Mouse (Mus musculus): Measurements from ENCODE around the gene Samd4. TPM values are rescaled to one million over a fixed set of nuclear protein-coding genes. Genes with fewer than 3 reads are reported as not detected.

The Samd4 gene
- polyA plus RNA-seq, 1 experiment, result 2.5 TPM

DNA sequence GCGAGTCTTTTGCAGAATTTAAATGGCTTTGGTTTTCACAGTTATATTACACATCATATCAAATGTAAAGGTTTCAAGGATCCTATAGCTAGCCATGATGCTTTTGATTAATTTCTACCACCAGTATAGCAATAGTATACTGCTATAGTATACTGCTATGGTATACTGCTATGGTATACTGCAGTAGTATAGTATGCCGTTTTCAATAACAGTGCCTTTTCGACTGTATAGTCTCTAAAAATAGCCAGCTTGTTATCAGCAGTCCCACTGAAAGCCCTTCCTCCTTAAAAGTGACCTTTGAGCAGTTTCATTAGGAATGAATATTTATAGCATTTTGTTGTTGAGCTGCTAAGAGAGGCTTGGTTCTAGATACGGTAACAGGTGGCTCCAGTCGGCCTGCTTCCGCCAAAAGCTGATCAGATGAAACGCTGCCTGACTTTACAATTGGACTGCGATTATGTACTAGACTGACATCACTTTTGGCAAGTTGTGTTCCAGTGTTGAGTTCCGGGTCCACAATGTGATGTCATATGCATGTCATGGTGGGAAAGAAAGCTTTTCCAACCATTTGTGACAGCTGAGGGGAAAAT, 19.9 kb downstream of the Samd4 start:
- DNase-seq (ENCODE audit: low read depth, low spot score), result no peak
- WGBS, result 82% methylated on average over 9 of the region's 9 CpGs

DNA sequence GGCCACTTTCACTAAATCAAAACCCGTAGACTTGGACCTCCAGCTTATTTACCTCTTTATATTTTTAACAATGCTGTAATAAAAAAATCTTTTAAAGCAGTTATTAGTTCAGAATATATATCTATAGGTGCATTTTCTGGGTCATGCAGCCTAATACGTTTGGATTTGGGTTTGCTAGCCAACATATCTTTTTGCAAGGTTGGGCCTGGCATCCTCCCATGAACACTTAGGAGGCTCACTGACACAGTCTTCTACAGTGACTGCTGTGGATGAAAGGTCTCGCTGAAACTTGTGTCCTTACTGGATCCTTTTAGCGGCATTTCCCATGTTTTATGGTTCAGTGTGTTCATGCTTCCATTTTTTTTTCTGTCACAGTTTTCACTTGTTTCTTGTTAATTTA, 21.6 kb downstream of the Samd4 start:
- WGBS, result 80% methylated on average over 4 of the region's 4 CpGs

DNA sequence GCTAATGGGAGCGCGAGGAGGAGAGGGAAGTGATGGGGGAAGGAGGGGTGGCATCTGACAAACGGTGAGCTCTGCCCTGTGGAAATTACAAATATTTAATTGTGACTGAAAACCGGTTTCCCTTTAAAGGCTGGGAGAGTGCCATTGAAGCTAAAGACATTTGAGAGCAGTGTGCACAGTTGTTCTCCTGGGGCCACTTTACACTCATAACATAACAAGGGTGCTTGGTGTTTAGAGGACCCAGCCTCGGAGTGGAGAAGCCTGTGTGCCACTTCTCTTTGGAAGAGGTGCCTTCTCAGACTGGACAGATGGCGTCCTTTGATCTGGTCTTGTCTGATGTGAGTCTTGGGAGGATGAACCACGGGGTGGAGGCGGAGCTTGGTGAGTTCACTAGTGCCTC, 26.2 kb downstream of the Samd4 start:
- WGBS, result 68% methylated on average over 8 of the region's 8 CpGs
- no peak for DNase-seq (ENCODE audit: low read depth, low spot score)

More for the DNA sequence above, 21.6 kb downstream of the Samd4 start:
- DNase-seq (ENCODE audit: low read depth, low spot score), result no peak

DNA sequence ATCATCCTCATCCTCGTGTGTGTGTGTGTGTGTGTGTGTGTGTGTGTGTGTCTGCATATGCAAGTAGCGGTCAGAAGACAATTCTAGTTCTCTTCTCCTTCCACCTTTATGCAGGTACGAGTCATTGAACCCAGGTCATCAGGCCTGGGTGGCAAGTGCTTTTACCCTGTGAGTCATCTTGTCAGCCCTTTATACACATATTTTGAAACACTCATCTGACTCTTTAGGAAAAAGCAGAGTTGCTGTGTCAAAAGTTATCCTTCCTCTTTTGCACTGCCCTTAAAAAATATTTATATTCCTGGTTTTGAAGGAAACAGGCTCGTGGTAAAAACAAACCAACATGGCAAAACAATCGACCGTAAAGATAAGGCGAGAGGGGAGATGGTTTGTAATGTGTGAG, 29.8 kb downstream of the Samd4 start:
- 61% methylated on average over 7 of the region's 7 CpGs for WGBS
- DNase-seq (ENCODE audit: low read depth, low spot score), result no peak

DNA sequence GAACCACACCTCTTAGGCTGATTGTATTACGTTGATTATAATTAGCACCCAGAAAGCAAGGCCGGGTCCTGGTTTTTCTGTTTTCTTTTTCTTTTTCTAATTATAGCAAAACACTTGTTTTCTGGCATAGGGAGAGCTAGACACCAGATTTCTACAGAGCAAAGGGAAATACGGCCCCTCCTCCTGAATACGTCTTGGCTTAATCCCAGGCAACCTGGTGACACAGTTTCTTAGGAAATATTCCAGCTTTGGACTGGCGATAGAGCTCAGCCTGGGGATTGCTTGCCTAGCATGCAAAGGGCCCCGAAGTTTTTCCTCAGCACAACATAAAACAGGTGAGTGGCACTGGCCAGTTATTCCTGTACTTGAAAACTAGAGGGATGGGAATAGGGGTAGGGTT, 31.7 kb downstream of the Samd4 start:
- 59% methylated on average over 6 of the region's 6 CpGs for WGBS
- no peak for DNase-seq (ENCODE audit: low read depth, low spot score)

DNA sequence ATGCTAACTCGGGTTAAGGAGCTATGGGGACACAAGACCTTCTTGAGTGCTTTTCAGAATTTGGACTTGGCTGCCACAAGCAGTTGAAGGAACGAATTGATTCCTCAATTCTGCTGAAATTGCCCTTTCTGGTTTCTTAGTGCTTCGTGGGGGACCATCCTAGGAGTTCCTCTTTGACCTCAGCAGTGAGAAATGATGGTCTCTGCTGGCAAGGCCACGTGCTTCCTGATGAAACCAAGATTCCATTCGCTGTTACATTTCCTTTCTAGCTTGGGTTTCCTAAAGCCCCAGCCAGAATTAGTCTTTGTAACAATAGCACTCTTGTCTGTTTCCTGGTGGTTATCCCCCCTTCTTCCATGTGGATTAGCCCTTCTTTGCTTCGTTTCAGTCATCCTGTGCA, 32.9 kb downstream of the Samd4 start:
- WGBS, result 64% methylated on average over 6 of the region's 6 CpGs
- DNase-seq (ENCODE audit: low read depth, low spot score), result no peak

DNA sequence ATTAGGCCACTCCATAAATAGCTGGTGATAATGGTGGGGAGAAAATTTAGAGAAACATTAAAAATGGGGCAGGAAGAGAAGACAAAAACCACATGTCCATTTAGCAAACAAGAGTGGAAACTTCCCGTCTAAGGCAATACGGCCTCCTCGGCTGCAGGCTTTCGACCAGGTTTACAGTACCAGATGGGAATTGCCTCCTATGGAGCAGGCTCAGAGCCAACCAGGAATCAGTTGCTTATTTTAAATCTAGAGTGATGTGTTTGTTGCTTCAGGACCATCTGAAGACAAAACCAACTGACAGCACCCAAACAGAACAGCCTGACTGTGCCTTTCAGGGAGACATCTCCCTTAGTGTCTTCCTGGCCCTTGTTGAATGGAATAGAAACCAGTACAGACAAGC, 33.9 kb downstream of the Samd4 start:
- no peak for DNase-seq (ENCODE audit: low read depth, low spot score)
- WGBS, result 68% methylated on average over 4 of the region's 4 CpGs

DNA sequence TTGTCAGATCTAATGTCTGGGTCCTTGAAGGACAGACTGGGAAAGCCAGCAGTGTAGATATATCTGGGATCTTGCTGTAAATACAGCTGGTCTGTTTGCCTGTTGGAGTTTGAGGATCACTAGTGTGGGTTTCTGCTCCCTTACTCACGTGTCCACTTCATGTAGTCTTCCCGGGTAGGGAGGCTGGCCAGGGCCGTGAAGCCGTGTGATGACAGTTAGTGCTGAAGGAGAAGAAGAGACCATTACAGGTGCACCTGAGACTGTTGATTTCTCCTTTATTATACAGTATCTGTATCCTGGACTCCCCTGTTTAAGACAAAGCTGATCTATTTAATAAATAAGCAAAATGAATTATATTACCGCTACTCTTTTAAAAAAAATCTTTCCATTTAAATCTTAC, 34.5 kb downstream of the Samd4 start:
- DNase-seq (ENCODE audit: low read depth, low spot score), result no peak
- 90% methylated on average over 5 of the region's 5 CpGs for WGBS

DNA sequence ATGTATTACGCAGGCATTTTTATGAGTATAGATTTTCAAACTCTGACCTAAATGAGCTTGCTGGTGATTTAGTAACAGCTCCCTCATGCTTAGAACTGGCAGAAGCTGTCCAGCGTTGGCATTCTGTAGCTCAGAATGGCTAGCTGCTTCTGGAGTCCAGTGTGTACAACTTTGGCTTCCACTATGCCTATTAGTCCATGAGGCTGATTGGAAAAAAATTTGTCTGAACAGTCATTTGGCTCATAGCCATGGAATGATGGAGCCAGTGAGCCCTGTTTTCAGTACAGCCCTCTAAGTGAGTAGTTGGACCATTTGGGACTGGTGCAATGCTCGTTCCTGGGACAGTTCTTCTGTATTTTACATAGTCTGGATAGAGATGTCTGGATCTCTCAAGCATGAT, 34.9 kb downstream of the Samd4 start:
- DNase-seq (ENCODE audit: low read depth, low spot score), result no peak
- 81% methylated on average over 3 of the region's 3 CpGs for WGBS

DNA sequence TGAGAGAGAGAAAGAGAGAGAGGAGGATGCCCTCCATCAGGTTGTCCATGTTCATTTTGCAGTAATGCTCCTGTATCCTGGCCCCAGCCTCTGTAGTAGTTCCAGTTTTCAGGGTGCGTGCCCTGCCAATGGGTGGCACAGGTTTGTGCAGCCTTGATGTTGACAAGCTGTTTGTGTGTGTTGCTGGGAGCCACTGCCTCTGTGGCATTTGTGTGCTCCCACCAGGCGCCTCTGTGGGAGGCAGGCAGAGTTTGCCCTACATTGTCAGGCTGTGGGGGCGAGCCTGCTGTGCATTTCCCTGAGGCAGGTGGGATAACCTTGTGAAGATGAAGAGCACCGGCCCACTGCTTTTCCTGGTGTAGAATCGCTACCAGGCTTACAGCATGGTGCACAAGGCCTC, 37.8 kb downstream of the Samd4 start:
- 94% methylated on average over 5 of the region's 5 CpGs for WGBS
- no peak for DNase-seq (ENCODE audit: low read depth, low spot score)

DNA sequence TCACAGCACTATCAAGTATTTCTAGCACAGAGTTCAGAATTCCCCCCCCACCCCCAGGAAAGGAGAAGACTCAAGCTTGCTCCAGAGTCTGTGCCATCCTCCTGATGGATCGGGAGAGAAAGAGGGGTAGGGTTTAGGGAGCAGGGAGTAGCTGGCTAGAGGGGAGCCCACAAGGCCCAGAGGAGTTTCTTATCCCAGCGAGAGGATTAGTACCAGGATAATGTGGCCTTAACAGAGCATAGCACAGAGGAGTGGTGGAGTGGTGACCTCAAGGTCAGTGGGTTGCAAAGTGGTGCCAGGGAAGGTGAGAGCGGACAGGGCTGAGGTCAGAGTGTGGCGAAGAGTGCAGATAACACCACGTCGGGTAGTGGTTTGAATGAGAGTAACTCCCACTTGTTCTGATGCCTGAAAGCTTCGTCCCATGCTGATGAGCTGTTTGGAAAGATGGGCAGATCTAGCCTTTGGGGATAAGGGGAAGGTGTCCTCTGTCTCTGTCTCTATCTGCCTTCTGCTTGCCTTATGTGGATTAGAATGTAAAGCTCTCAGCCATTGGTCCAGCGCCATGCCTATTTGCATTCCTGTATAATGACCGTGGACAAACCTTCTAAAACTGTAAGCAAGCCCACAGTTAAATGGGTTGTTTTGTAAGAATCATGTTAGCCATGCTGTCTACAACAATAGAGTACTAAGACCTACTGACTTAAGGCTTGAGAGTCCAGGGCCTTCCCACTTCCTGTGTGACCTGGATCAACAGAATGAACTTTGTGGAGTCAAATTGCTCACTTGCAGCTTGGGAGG, 38.7 kb downstream of the Samd4 start:
- 87% methylated on average over 9 of the region's 9 CpGs for WGBS

DNA sequence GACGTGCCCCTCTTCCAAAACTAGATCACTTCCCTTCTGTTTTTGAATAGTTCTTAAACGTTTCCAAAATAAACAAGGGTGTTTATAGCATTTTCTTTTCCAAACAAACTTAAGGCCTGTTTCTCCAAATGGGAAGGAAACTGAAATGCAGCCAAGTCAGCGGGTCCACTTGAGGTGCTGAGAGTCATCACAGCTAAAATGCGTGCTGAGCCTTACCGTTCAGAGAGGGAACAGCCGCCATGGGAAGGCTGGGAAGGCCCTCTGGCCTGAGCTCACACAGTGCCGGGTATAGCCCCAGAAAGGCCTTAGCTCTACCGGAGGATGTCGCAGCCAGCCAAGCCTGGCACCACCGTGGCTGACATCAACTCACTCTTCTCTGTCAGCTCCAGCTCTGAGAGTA, 41.3 kb downstream of the Samd4 start:
- DNase-seq (ENCODE audit: low read depth, low spot score), result no peak
- WGBS, result 54% methylated on average over 10 of the region's 10 CpGs

More for the DNA sequence above, 38.7 kb downstream of the Samd4 start:
- no peak for DNase-seq (ENCODE audit: low read depth, low spot score)

DNA sequence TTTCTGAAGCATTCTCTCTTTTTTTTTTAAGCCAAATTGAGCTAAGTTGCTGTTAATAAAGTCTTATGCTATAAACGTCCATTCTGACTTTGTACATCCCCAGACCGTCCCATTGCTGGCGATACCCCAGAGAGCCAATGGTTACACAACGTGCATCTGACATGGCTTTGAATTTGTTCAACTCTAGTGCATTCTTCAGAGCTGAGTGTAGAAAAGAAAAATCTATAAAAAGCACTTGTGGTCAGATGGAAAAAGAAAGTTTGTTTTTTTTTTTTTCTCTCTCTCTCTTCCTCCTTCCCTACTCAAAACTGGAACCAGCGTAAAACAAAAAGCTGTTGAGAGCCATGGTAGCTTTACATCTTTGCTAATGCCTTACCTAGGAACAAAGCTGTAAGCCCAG, 41.8 kb downstream of the Samd4 start:
- 64% methylated on average over 5 of the region's 5 CpGs for WGBS
- DNase-seq (ENCODE audit: low read depth, low spot score), result no peak

DNA sequence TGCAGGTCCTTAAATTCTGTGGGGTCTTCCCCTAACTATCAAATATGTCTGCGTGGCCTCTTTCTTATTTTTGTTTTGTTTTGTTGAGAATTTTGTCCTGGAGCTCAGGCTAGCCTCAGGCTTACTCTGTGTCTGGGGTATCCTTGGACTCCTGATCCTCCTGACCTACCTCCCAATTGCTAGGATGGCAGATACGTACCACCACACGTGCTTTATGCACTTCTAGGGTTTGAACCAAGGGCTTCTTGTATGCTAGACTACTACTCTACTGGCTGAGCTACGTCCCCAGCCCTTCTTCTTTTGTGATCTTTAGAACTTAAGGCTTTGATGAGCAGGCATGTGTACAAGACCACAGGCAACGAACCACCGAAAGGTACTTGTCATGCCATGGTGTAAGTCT, 45.9 kb downstream of the Samd4 start:
- 90% methylated on average over 6 of the region's 6 CpGs for WGBS

DNA sequence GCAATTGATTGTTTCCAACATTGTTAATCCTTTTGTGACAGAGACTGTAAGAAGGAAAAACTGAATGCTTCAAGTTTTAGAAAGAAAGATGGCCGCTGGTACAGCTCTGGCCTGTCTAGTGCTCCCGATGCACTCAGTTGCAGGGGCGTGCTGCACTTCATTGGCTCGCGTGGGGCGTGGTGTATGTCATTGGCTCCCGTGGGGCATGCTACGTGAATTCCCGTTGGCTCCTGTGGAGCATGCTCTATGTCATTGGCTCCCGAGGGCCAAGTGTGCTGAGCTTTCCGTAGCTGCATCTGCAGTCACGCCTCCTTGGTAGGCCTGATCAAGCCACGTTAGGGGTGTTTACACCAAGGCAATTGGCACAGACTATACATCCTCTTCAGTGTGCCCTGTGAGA, 49.5 kb downstream of the Samd4 start:
- 77% methylated on average over 13 of the region's 13 CpGs for WGBS
- DNase-seq (ENCODE audit: low read depth, low spot score), result no peak

More for the DNA sequence above, 45.9 kb downstream of the Samd4 start:
- DNase-seq (ENCODE audit: low read depth, low spot score), result no peak

DNA sequence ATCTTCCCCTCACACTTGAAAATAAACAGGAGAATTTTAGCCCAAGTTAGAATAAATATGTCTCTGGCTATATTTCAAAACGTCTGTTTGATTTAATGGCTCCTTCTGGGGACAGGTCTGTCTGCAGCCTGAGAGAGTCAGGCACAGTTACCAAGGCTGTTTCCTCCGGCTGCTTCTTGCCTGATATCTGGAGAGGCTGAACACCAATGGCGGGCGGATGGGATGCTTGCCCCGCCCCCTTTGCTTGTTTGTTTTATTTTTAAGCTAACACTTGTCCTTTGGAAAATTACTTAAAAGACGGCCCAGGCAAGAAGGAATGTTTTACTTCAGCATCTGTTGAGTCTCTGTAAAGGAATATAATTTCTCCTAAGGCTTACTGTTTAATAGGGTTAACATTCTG, 50.1 kb downstream of the Samd4 start:
- 26% methylated on average over 6 of the region's 6 CpGs for WGBS
- no peak for DNase-seq (ENCODE audit: low read depth, low spot score)

DNA sequence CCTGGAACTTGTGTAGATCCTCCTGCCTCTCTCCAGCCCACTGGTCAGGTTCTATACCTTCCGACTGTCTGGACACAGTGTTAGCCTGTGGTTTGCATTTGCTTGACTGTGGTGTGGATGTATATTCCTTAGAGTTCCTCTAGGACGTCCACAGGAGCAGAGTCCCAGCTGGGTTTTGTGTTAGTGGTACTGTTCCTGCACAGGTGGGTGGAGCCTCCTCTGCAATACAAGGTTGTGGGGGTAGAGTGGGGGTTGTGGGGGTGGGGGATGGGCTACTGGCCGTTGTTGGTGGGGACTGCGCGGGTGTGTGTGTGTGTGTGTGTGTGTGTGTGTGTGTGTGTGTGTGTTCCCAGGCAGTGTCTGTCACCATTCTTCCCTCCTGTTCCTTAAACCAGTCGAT, 58.4 kb downstream of the Samd4 start:
- 39% methylated on average over 6 of the region's 6 CpGs for WGBS
- DNase-seq (ENCODE audit: low read depth, low spot score), result no peak

DNA sequence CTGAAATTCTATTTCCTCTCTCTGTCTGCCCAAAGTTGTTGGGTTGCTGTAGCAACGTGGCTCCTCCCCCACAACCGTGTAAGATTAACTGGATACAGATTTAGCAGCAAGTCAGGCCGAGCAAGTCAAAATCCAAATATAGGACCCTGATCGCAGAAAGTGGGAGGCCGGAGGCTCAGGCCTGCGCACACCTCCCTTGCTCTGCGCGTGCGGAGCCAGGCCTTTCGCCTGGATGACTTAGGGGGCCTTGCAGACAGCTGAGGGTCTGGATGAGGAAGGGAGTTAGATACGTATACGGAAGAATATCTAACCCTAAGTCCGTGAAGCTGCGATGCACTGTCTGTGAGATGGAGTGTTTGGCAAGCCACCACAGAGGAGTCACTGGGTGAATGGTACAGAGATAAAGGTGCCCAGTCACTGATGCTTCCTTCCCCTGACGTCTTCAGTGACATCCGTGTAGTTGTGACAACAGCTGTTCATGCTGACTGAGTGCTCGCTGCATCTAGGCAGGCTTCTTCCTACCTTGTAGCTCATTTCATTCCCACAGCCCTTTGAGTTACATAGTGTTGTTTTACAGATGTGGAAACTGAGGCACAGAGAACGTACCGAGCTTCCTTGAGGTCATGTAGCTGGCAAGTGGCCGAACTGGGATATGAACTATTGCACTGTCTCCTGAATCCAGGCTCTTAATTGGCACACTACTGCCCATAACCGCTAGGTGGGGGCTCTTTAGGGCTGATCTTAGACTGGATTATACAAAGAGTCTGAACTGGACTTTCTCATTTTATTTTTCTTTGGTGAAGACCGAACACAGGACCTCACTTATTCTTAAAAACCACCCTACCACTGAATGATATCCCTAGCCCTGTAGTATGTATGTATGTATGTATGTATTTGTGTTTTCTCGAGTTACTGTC, 59.5 kb downstream of the Samd4 start:
- 55% methylated on average over 23 of the region's 23 CpGs for WGBS
- DNase-seq (ENCODE audit: low read depth, low spot score), result no peak

DNA sequence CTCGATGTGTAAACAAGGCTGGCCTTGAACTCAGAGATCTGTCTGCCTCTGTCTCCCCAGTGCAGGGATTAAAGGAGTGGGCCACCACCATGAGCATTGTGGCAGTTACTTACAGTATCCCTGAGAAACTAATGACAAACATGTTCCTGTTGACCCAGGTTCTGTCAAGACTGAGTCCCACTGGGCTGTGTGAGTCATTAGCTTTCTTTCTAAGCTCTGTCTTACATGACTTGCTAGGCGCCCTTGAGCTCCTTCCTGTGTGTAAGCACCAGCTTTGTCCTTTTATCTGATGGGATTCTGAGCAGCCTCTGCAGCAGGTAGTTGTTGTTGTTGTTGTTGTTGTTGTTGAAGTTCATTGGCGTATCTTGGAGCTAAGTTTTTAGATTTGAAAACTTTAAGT, 61.8 kb downstream of the Samd4 start:
- no peak for DNase-seq (ENCODE audit: low read depth, low spot score)
- WGBS, result 65% methylated on average over 3 of the region's 3 CpGs

DNA sequence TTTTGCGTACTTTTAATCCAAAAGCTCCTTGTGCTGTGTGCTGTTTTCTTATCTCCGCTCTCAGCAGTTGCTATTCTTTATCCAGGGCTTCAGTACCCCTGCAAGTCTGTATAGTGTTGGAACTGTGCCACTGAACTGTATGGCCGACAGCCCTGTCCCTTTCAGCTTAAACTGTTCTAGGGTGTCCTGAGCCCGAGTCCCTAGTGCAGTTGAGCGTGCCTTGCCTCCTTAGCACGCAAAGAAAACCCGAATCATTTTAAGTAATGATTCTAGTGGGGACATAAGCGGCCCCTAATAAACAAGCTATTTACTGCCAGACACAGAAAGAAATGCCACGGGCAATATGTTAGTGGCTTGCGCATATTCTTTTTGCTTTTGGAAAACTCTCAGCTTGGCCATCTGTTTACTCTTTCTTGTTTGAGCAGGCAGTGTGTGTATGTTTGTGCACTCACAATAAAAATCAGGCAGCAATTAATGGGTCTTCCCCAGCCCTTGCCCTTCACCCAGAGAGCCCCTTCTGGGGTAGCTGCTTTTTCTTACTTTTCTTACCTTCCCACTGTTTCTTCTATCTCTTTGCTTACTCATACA, 63.3 kb downstream of the Samd4 start:
- 58% methylated on average over 10 of the region's 10 CpGs for WGBS
- no peak for DNase-seq (ENCODE audit: low read depth, low spot score)
